Mouse (Mus musculus) spleen, adult 2 months (tissue): ENCODE results near the gene Atxn10. TPM values are rescaled to one million over a fixed set of nuclear protein-coding genes. Genes with fewer than 3 reads are reported as not detected.

Experiments
- DNase-seq, 2 experiments: peaks; one replicate each; pipeline versions ENCODE4 v3.0.0 to v3.0.0-alpha.2; 2012 to 2021; ENCODE audit warnings: low spot score in 2 of 2, low read depth in 1 of 2
- H3K27ac ChIP-seq: fragments of 200-500 bp; 2 replicates; pipeline ENCODE4 v1.5.1; 2012; ENCODE audit warnings: low read length, inconsistent platforms; ENCODE audit not compliant: insufficient read depth
- H3K27me3 ChIP-seq: fragments of 200-500 bp; 2 replicates; pipeline ENCODE4 v1.6.1; 2012; ENCODE audit warnings: mild to moderate bottlenecking, moderate library complexity, low read length, inconsistent platforms; ENCODE audit not compliant: control insufficient read depth, insufficient read depth
- H3K36me3 ChIP-seq: fragments of 200-500 bp; 2 replicates; pipeline ENCODE4 v1.6.1; 2012; ENCODE audit warnings: mild to moderate bottlenecking, low read length, inconsistent platforms; ENCODE audit not compliant: control insufficient read depth, insufficient read depth
- H3K4me1 ChIP-seq: fragments of 200-500 bp; 2 replicates; pipeline ENCODE4 v1.6.1; 2011; ENCODE audit warnings: inconsistent platforms; ENCODE audit not compliant: control insufficient read depth, insufficient read depth, insufficient read length
- H3K4me3 ChIP-seq: fragments of 200-500 bp; 2 replicates; pipeline ENCODE4 v1.5.1; 2011; ENCODE audit warnings: mild to moderate bottlenecking, inconsistent platforms; ENCODE audit not compliant: insufficient read depth, insufficient read length; ENCODE audit errors: extremely low read depth
- CTCF ChIP-seq: fragments of 200-500 bp; IDR thresholded peaks from 2 replicates; pipeline ENCODE4 v1.5.1; 2011; ENCODE audit warnings: mild to moderate bottlenecking, inconsistent platforms; ENCODE audit not compliant: insufficient read depth, insufficient read length, insufficient replicate concordance; ENCODE audit errors: extremely low read depth
- POLR2A ChIP-seq: fragments of 200-500 bp; IDR thresholded peaks from 2 replicates; pipeline ENCODE4 v1.6.1; 2011; ENCODE audit warnings: low read depth, low read length, inconsistent platforms
- WGBS: fragments of 180-500 bp; shearing (Covaris S2); methylation state at CpG from one replicate; pipeline ENCODE4 v1.1.7; 2018; 5-methylcytosine and 5-hydroxymethylcytosine counted together
- polyA plus RNA-seq: library from polyadenylated mRNA; depleted of rRNA; stranded (reverse); fragments of >200 nt; gene quantifications from 2 replicates; pipeline ENCODE4 v1.2.3, GENCODE M21; 2012

Gene Atxn10
- polyA plus RNA-seq, 1 experiment: 35.7 TPM

DNA sequence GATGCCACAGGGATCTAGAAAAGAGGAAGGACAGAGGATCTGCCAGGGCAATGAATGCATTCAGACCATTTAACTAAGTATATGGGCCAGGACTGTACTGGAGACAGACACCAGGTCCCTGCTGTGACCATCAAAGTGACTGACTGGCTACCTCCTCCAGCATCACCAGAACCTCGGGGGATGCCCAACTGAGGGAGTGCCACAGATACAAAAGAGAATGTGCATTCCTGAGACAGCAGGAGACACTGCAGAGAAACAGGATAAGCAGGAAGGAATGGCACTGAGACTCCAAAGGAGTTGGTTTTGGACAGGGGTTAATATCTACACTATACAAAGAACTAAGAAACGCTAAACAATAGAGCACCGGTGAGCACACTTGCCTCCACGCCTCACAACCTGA is 32.8 kb upstream of the Atxn10 start:
- no peaks in the 10 kb centered on the region for H3K27me3 ChIP-seq
- no peaks in the 10 kb centered on the region for H3K4me1 ChIP-seq
- 86% methylated on average over 4 of the region's 4 CpGs for WGBS
- no peaks in the 10 kb centered on the region for H3K36me3 ChIP-seq
- TF ChIP-seq POLR2A (no peak), CTCF (no peak)
- DNase-seq: no peak
- H3K27ac ChIP-seq: no peak overlapping the region
- no peak overlapping the region for H3K4me3 ChIP-seq

DNA sequence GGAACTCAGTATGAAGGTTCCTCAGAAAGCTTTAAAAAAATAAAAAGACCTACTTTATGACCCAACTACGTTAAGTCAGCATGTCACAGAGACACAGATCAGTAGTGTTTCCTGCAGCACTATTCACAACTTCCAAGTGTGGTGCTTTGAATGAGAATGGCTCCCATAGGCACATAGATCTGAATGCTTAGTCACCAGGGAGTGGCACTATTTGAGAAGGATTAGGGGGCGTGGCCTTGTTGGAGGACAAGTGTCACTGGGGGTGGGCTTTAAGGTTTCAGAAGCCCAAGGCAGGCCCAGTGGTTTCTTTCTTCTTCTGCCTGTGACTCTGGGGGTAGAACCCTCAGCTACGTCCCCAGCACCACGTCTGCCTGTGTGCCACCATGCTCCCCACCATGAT is 32.1 kb upstream of the Atxn10 start:
- Histone ChIP-seq H3K4me3 (no peak overlapping the region), H3K27ac (no peak overlapping the region), H3K36me3 (no peaks in the 10 kb centered on the region), H3K4me1 (no peaks in the 10 kb centered on the region), H3K27me3 (no peaks in the 10 kb centered on the region)
- WGBS: 89% methylated on average over 4 of the region's 4 CpGs
- no peak for DNase-seq
- TF ChIP-seq CTCF: no peak
- TF ChIP-seq POLR2A: no peak

DNA sequence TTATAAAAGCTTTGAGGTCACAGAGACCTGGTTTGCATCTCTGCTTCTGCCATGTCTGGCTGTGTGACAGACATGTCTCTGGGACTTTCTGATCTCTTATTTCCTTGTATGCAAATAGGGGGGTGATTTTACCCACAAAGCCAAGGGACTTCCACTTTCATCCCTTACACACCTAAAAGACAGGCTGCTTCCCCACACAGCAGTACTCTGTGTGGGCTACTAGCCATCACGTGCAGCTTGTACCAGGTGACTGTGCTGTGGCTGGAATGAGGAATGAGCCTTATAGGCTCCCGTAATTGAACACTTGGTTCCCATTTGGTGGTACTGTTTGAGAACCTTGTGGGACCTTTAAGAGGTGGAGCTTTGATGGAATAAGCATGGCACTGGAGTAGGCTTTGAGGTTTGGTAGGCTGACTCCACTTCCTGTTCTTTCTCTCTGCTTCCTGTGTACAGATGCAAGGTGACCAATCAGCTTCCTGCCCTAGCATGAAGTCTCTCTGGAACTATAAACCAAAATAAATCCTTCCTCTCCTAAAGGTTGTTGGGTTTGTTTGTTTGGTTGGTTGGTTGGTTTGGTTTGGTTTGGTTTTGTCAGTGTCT is 28.9 kb upstream of the Atxn10 start:
- H3K4me3 ChIP-seq: no peak overlapping the region
- no peaks in the 10 kb centered on the region for H3K27me3 ChIP-seq
- no peaks in the 10 kb centered on the region for H3K36me3 ChIP-seq
- H3K4me1 ChIP-seq: no peaks in the 10 kb centered on the region
- DNase-seq: no peak
- WGBS: 88% methylated on average over 2 of the region's 2 CpGs
- no peak overlapping the region for H3K27ac ChIP-seq
- TF ChIP-seq CTCF (no peak), POLR2A (no peak)

DNA sequence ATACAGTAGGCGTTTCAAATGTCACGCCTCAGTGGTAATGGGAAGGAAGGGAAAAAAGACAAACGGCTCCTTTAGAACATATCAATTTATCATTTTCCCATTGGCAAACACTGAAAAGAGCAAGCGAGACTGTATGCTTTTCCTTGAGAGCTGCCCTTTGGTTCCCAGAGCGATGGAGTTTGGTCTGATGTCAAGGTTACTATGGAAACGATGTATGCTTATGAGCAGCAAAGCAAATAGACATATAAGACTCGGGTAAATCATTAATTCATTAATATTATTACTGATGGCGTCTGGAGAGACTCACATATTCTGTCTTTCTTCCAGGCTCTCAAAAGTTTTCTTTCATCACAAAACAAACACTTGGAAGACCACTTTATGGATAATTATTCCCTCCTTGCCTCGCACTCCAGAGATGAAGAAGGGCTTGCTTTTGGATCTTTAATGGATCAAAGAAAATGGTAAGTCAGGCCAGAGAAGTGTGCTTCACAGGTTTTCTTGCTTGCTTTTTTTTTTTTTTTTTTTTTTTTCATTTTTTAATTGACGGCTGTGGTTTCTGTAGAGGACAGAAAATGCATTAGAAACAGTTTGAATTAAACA is 24.9 kb upstream of the Atxn10 start:
- Histone ChIP-seq H3K4me3 (no peak overlapping the region), H3K36me3 (no peaks in the 10 kb centered on the region), H3K27ac (no peak overlapping the region), H3K27me3 (no peaks in the 10 kb centered on the region), H3K4me1 (no peaks in the 10 kb centered on the region)
- 84% methylated on average over 10 of the region's 10 CpGs for WGBS
- no peak for TF ChIP-seq POLR2A
- TF ChIP-seq CTCF: no peak
- DNase-seq: no peak

- peak; percentile 5 to 55 for DNase-seq
- H3K36me3 ChIP-seq: no peaks in the 10 kb centered on the region
- TF ChIP-seq POLR2A (no peak), CTCF (peak; percentile 92; the same call in 1 of the 2 replicates)
- no peak overlapping the region for H3K27ac ChIP-seq
- 44% methylated on average over 11 of the region's 13 CpGs for WGBS
- H3K27me3 ChIP-seq: no peaks in the 10 kb centered on the region
- no peak overlapping the region for H3K4me3 ChIP-seq
- no peaks in the 10 kb centered on the region for H3K4me1 ChIP-seq
Measured at GRCm38 (mm10) chr15:85315378-85316025, 20.5 kb upstream of the Atxn10 start.

DNA sequence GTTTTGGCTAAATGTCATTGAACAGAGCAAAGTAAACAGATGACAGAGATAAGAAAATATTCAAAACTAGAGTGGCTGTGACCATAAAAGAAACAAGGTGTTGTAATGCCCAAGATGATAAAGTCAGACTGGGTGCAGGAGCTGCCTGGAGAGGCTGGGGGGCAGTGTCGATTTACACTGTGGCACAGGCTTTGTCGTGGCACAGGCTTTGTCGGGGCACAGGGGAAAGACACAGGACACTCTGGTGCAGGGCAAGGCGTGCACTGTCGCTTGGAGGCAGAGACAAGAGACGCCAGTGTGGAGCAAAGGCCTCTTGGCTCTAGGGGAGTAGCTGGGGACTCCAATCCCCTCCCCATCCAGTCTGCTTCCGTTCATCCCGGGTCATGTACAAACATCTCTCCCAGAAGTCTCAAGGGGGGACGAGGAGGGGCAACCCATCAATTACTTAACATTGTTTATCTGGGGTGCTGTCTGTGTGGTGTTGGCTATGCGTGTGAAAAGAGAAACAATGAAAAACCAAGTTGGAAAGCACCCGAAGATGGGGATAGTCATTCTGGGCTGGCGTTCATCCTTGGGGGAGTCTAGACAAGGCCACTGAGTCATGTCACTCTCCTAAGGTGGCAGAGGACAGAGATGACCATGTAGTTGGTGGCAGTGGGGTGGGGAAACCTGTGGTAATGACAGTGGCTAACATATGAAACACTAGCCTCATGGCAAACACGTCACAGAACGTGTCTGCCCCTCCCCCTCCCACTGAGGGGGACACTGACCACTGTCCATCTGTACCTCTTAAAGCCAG is 19.5 kb upstream of the Atxn10 start:
- no peak for DNase-seq
- TF ChIP-seq CTCF (no peak), POLR2A (no peak)
- H3K4me3 ChIP-seq: no peak overlapping the region
- H3K27ac ChIP-seq: no peak overlapping the region
- H3K27me3 ChIP-seq: no peaks in the 10 kb centered on the region
- 68% methylated on average over 14 of the region's 14 CpGs for WGBS
- H3K4me1 ChIP-seq: no peaks in the 10 kb centered on the region
- no peaks in the 10 kb centered on the region for H3K36me3 ChIP-seq
